Mouse (Mus musculus): ENCODE data around the gene Kcne3. TPM values are rescaled to one million over a fixed set of nuclear protein-coding genes. Genes with fewer than 3 reads are reported as not detected.

Gene Kcne3
- polyA plus RNA-seq, 1 experiment from 2014 or later: 73.1 TPM

- ATAC-seq (replicated peaks; ENCODE audit: low FRiP score, low TSS enrichment, low read depth) (peak; percentile 87), DNase-seq (ENCODE audit: low spot score) (peak; percentile 79)
- H3K36me3 ChIP-seq (ENCODE audit: control insufficient read depth, insufficient read depth, low read length): no peaks in the 10 kb centered on the region
- no peaks in the 10 kb centered on the region for H3K9me3 ChIP-seq (ENCODE audit: control insufficient read depth, low read length)
- WGBS: 9% methylated on average over 30 of the region's 30 CpGs
- peak overlapping the region; percentile 63 for H3K4me2 ChIP-seq (ENCODE audit: low read length)
- peaks cover 9% of the 10 kb centered on the region; the same call in 1 of the 2 replicates for H3K4me1 ChIP-seq (replicated peaks; ENCODE audit: control insufficient read depth, insufficient read depth, low read length)
- H3K4me3 ChIP-seq (ENCODE audit: low read depth, low read length): peak overlapping the region; percentile 34
- H3K27ac ChIP-seq (ENCODE audit: low read depth): peak overlapping the region; percentile 66; the same call in 1 of the 2 replicates
- H3K27me3 ChIP-seq (replicated peaks; ENCODE audit: control insufficient read depth, insufficient read depth, low read length): peaks cover 24% of the 10 kb centered on the region
- peak overlapping the region; percentile 33 for H3K9ac ChIP-seq (ENCODE audit: low read length)
Observed at GRCm38 (mm10) chr7:100178016-100178890, 2.0 kb downstream of the Kcne3 start.

- Histone ChIP-seq H3K4me1 (replicated peaks; ENCODE audit: control insufficient read depth, insufficient read depth, low read length) (peaks cover 9% of the 10 kb centered on the region; the same call in 1 of the 2 replicates), H3K27me3 (replicated peaks; ENCODE audit: control insufficient read depth, insufficient read depth, low read length) (peaks cover 24% of the 10 kb centered on the region), H3K9me3 (ENCODE audit: control insufficient read depth, low read length) (no peaks in the 10 kb centered on the region), H3K4me3 (ENCODE audit: low read depth, low read length) (peak overlapping the region; percentile 34), H3K4me2 (ENCODE audit: low read length) (peak overlapping the region; percentile 63), H3K36me3 (ENCODE audit: control insufficient read depth, insufficient read depth, low read length) (no peaks in the 10 kb centered on the region), H3K27ac (ENCODE audit: low read depth) (peak overlapping the region; percentile 66; the same call in 1 of the 2 replicates), H3K9ac (ENCODE audit: low read length) (peak overlapping the region; percentile 33)
- ATAC-seq (replicated peaks; ENCODE audit: low FRiP score, low TSS enrichment, low read depth) (peak; percentile 48; the same call in 1 of the 2 replicates), DNase-seq (ENCODE audit: low spot score) (no peak)
- WGBS: under 1% methylated on average over 15 of the region's 15 CpGs
Observed at GRCm38 (mm10) chr7:100178891-100179233, 2.6 kb downstream of the Kcne3 start.

GRCm38 (mm10) chr7:100179394-100179793 is 3.1 kb downstream of the Kcne3 start:
- Histone ChIP-seq H3K27ac (ENCODE audit: low read depth) (peak overlapping the region; percentile 66), H3K27me3 (replicated peaks; ENCODE audit: control insufficient read depth, insufficient read depth, low read length) (peaks cover 24% of the 10 kb centered on the region), H3K36me3 (ENCODE audit: control insufficient read depth, insufficient read depth, low read length) (no peaks in the 10 kb centered on the region), H3K4me1 (replicated peaks; ENCODE audit: control insufficient read depth, insufficient read depth, low read length) (peaks cover 9% of the 10 kb centered on the region; the same call in 1 of the 2 replicates), H3K9me3 (ENCODE audit: control insufficient read depth, low read length) (no peaks in the 10 kb centered on the region), H3K4me3 (ENCODE audit: low read depth, low read length) (peak overlapping the region; percentile 34), H3K9ac (ENCODE audit: low read length) (peak overlapping the region; percentile 33), H3K4me2 (ENCODE audit: low read length) (peak overlapping the region; percentile 63)
- ATAC-seq (replicated peaks; ENCODE audit: low FRiP score, low TSS enrichment, low read depth) (no peak), DNase-seq (ENCODE audit: low spot score) (no peak)
- 53% methylated on average over 7 of the region's 7 CpGs for WGBS

- H3K27me3 ChIP-seq (replicated peaks; ENCODE audit: control insufficient read depth, insufficient read depth, low read length): peaks cover 24% of the 10 kb centered on the region
- peak overlapping the region; percentile 63 for H3K4me2 ChIP-seq (ENCODE audit: low read length)
- no peaks in the 10 kb centered on the region for H3K9me3 ChIP-seq (ENCODE audit: control insufficient read depth, low read length)
- peak overlapping the region; percentile 34 for H3K4me3 ChIP-seq (ENCODE audit: low read depth, low read length)
- WGBS: 64% methylated on average over 7 of the region's 7 CpGs
- ATAC-seq (replicated peaks; ENCODE audit: low FRiP score, low TSS enrichment, low read depth) (peak; percentile 86), DNase-seq (ENCODE audit: low spot score) (peak; percentile 62)
- no peak overlapping the region; the same call in 1 of the 2 replicates for H3K9ac ChIP-seq (ENCODE audit: low read length)
- peak overlapping the region; percentile 66 for H3K27ac ChIP-seq (ENCODE audit: low read depth)
- H3K36me3 ChIP-seq (ENCODE audit: control insufficient read depth, insufficient read depth, low read length): no peaks in the 10 kb centered on the region
- peaks cover 9% of the 10 kb centered on the region; the same call in 1 of the 2 replicates for H3K4me1 ChIP-seq (replicated peaks; ENCODE audit: control insufficient read depth, insufficient read depth, low read length)
Observed at GRCm38 (mm10) chr7:100179836-100180407, 3.6 kb downstream of the Kcne3 start.

GRCm38 (mm10) chr7:100181176-100181575 is 4.9 kb downstream of the Kcne3 start:
- no peak for ATAC-seq (replicated peaks; ENCODE audit: low FRiP score, low TSS enrichment, low read depth)
- WGBS: 80% methylated on average over 2 of the region's 2 CpGs
- Histone ChIP-seq H3K4me1 (replicated peaks; ENCODE audit: control insufficient read depth, insufficient read depth, low read length) (peaks cover 9% of the 10 kb centered on the region; the same call in 1 of the 2 replicates), H3K9ac (ENCODE audit: low read length) (no peak overlapping the region), H3K36me3 (ENCODE audit: control insufficient read depth, insufficient read depth, low read length) (no peaks in the 10 kb centered on the region), H3K4me2 (ENCODE audit: low read length) (no peak overlapping the region), H3K27me3 (replicated peaks; ENCODE audit: control insufficient read depth, insufficient read depth, low read length) (peaks cover 24% of the 10 kb centered on the region), H3K9me3 (ENCODE audit: control insufficient read depth, low read length) (no peaks in the 10 kb centered on the region), H3K4me3 (ENCODE audit: low read depth, low read length) (no peak overlapping the region), H3K27ac (ENCODE audit: low read depth) (no peak overlapping the region)
- peak; percentile 16 for DNase-seq (ENCODE audit: low spot score)

- Histone ChIP-seq H3K27ac (ENCODE audit: low read depth) (no peak overlapping the region), H3K36me3 (ENCODE audit: control insufficient read depth, insufficient read depth, low read length) (no peaks in the 10 kb centered on the region), H3K9ac (ENCODE audit: low read length) (no peak overlapping the region), H3K4me3 (ENCODE audit: low read depth, low read length) (no peak overlapping the region), H3K4me1 (replicated peaks; ENCODE audit: control insufficient read depth, insufficient read depth, low read length) (peaks cover 9% of the 10 kb centered on the region; the same call in 1 of the 2 replicates), H3K4me2 (ENCODE audit: low read length) (no peak overlapping the region), H3K9me3 (ENCODE audit: control insufficient read depth, low read length) (no peaks in the 10 kb centered on the region), H3K27me3 (replicated peaks; ENCODE audit: control insufficient read depth, insufficient read depth, low read length) (peaks cover 24% of the 10 kb centered on the region)
- peak; percentile 39 for DNase-seq (ENCODE audit: low spot score)
- WGBS: 78% methylated on average over 3 of the region's 3 CpGs
- no peak for ATAC-seq (replicated peaks; ENCODE audit: low FRiP score, low TSS enrichment, low read depth)
Observed at GRCm38 (mm10) chr7:100181614-100182013, 5.3 kb downstream of the Kcne3 start.

- DNase-seq (ENCODE audit: low spot score): no peak
- Histone ChIP-seq H3K27me3 (replicated peaks; ENCODE audit: control insufficient read depth, insufficient read depth, low read length) (peaks cover 17% of the 10 kb centered on the region), H3K4me3 (ENCODE audit: low read depth, low read length) (no peak overlapping the region), H3K36me3 (ENCODE audit: control insufficient read depth, insufficient read depth, low read length) (no peaks in the 10 kb centered on the region), H3K9ac (ENCODE audit: low read length) (no peak overlapping the region), H3K9me3 (ENCODE audit: control insufficient read depth, low read length) (no peaks in the 10 kb centered on the region), H3K27ac (ENCODE audit: low read depth) (no peak overlapping the region), H3K4me2 (ENCODE audit: low read length) (no peak overlapping the region), H3K4me1 (replicated peaks; ENCODE audit: control insufficient read depth, insufficient read depth, low read length) (peaks cover 9% of the 10 kb centered on the region; the same call in 1 of the 2 replicates)
- WGBS: 81% methylated on average over 3 of the region's 3 CpGs
- ATAC-seq (replicated peaks; ENCODE audit: low FRiP score, low TSS enrichment, low read depth): no peak
Observed at GRCm38 (mm10) chr7:100182388-100182787, 6.1 kb downstream of the Kcne3 start.

GRCm38 (mm10) chr7:100187601-100188000 is 11.3 kb downstream of the Kcne3 start:
- 25% methylated on average over 7 of the region's 7 CpGs for WGBS
- peak; percentile 75 for DNase-seq (ENCODE audit: low spot score)
- H3K4me3 ChIP-seq (ENCODE audit: low read depth, low read length): no peak overlapping the region
- H3K4me1 ChIP-seq (replicated peaks; ENCODE audit: control insufficient read depth, insufficient read depth, low read length): no peaks in the 10 kb centered on the region
- no peak overlapping the region for H3K4me2 ChIP-seq (ENCODE audit: low read length)
- H3K9ac ChIP-seq (ENCODE audit: low read length): no peak overlapping the region
- H3K9me3 ChIP-seq (ENCODE audit: control insufficient read depth, low read length): no peaks in the 10 kb centered on the region
- no peaks in the 10 kb centered on the region for H3K36me3 ChIP-seq (ENCODE audit: control insufficient read depth, insufficient read depth, low read length)
- no peak for ATAC-seq (replicated peaks; ENCODE audit: low FRiP score, low TSS enrichment, low read depth)
- H3K27me3 ChIP-seq (replicated peaks; ENCODE audit: control insufficient read depth, insufficient read depth, low read length): no peaks in the 10 kb centered on the region
- H3K27ac ChIP-seq (ENCODE audit: low read depth): no peak overlapping the region
